Mouse (Mus musculus) cerebellum, postnatal 25 days (tissue): Measurements from ENCODE around the gene Ghitm.
A peak's percentile ranks its signal among the peaks of the same experiment; 100 is the strongest.

Experiments used
- DNase-seq, 2 experiments: peaks; one replicate each; pipeline ENCODE4 v3.0.0; 2021; ENCODE audit warnings: mixed read lengths in 2 of 2

Gene Ghitm

DNA sequence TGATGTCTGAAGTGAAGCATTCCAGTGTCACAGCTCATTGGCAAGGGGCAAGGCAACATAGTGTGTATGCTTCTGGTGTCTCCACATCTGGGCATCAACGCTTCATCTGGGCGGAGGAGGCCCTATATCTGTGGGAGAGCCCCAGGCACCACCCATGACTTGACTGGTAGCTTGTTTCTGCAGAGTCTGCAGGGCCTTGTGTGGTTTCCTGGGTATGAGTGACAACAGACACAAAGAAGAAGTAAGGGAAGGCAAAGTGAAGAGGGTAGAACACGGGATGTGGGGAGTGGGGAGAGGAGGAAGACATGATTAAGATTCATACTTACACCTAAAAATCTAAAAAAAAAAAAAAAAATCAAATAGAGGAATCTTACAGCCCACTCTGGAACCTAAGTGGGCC, 32.6 kb downstream of the Ghitm start:
- DNase-seq, result no peak

- no peak for DNase-seq
These were observed 33.5 kb downstream of the Ghitm start for GRCm38 (mm10) chr14:37101531-37101930.

DNA sequence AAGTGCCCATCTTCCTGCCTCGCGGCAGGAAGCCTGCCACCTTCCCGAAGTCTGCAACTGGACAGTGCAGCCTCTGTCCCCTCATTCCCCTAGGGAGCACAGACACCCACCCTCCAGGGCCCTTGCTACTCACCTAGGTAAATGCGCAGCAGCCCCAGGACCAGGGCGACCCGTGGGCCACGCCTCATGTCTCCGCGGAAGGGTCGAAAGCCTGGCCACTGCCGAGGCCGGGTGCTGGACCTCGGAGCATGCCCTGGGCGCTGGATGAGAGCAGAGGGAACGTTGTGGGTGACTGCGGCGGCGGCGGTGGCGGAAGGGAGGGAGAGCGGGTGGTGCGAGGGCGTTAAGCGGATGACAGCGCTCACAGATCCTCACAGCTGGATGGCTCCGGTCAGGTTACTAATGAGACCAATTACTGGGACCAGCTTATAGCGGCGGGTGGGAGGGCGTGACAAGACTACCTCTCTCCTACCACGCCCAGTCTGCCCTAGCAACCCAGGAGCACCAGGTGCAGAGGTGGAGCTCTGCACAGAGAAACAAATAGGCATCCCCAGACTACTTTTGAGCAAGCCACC, 37.0 kb downstream of the Ghitm start, which contains the start of gene Cdhr1:
Cdhr1 (minus strand) TSS at position 392 of the 575 bp plus-strand sequence.
- peak; percentile 27 to 30 for DNase-seq

- DNase-seq, result no peak
These were observed 39.5 kb downstream of the Ghitm start for GRCm38 (mm10) chr14:37095556-37095955.

DNA sequence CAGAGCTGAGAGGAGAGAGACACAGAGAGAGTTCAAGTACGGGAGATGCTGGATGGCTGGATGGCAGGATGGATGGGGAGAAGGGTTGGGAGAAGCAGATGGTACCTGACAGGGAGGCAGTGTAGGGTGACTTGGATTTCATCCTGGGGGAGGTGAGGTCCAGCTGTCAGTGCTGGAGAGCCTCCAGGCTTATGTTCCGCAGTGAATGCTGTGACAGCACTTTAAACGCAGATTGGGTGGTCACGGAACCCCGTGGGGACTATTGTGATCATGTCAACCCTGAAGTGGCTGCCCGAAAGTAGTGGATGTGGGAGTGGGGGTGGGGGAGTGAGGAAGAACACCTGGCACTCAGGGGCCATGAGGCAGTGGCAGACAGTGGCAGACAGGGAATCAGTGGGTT, 40.6 kb downstream of the Ghitm start:
- DNase-seq, result peak in 1 of 2 experiments; percentile 17

DNA sequence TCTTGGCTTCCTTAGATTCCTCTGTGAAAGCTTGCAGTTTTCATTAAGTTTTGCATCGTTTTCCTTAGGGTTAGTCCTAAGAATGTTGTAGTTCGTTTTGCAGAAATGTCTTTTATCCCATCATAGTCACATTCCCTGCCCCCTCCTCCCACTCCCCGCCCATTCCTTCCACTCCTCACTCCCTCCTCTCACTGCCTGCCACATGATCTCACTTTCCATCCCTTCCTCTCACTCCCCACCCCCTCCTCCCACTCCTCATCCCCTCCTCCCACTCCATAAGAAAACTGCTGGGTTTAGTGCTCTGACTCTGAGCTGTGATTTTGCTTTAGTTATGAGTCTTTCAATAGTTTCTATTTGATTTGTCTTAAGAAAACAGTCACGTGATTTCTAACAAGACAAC, 51.3 kb downstream of the Ghitm start:
- DNase-seq, result no peak

DNA sequence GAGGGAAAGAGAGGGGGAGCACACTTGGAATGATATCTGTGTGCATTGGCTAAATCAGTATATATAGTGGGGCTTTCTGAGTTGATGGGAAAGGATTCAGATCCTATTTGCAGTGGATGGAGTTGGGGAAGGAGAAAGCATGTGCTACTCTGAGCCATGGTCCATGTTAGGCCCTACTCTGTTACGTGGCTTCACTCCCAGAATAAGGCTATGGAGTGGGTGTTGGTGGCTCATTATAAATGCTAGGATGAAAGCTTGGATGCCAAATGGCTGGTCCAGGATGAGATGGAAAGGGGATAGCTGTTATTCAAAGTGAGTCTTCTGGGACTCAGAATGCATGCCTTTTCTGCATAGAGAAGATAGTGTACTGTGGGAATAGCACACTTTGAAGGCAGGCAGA, 54.3 kb downstream of the Ghitm start:
- no peak for DNase-seq
